Mouse (Mus musculus): ENCODE data around the gene Bfsp1.

Gene Bfsp1

DNA sequence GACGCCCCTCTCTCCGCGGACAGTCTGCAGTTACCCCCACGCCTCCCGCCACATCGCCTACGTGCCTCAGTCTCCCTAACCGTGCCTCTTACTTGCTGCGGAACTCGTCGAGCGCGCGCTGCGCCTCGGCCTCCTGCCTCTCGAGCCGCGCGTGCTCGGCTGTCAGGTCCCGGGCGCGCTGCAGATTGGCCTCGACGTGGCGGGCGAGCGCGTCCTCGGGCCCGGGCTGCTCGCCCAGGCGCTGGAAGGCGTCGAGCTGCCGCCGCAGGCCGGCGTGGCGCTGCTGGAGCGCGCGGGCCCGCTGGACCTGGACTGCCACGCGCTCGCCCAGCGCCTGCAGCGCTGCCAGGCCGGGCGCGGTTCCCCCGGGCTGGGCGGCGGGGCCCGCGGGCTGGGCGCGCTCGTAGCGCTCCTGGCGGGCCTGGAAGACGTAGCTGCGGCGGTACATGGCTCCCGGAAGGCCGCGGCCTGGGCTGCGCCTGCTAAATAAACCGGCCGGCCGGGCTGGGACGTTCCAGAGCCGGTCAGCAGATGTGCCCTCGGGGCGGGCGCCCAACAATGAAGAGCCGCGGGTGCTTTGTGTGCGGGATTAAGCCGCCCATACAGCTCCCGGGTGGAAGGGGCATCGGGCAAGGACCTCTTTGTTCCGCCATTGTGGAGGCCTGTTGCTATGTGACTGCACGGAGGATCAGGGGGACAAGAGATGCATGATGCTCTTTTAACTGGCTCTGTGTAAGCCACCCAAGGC, at the start of gene Bfsp1:
Bfsp1 (minus strand) TSS at position 690 of the 748 bp plus-strand sequence.
- DNase-seq (ENCODE audit: low spot score), result peak; percentile 49

DNA sequence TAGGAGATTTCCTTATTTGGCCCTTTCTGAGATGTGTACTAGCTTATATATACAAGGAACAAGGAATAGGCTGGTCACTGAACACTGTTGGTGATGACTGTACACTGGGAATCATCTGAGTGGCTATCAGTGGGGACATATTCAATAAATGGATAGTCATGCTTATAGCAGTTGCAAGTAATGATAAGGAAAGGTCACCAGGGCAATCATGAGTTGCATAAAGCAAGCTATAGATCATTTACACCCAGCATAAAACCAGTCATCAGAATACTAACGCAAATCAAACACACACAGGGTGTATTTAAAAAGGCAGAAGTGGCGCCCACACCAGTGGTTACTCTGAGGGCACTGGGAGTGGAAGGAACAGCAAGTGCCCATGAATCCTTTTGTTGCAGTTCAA, 49.2 kb upstream of the Bfsp1 start:
- no peak for DNase-seq (ENCODE audit: low spot score)

DNA sequence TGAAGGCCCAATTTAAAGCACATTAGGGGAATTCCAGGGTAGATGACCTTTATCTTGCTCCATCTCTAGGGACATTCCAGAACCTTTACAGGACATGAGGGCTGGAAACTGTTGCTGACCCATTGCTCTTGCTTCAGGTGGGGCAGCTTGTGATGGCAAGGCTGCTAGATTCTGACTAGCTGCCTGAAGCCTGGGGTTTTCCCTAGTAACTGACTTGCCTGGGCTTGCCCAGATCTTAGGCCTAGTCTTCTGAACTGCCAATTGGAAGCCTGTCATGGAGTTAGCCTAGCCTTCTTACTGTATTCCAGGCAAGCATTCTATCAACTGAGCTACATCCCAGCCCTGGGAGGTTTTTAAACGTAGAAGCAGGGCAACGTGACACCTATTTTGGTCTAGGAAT, 46.3 kb upstream of the Bfsp1 start:
- no peak for DNase-seq (ENCODE audit: low spot score)

DNA sequence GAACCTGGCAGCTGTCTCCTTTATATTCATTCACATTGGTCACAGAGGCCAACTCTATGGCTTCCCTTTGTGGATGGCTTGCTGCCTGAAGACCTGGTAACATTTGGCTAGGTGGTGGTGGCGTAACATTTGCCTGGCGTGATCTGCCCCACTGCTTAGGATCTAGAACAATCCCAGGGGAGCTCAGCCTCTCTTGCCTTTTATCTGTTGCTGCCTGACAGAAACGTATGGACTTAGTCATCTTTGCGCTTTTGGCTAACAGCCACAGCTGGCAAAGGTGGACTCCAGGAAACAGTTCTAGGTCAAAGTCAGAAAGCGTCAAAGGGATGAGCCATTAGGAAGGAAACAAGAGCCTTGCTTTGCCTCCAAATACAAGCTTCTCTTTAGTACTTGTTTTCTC, 41.9 kb upstream of the Bfsp1 start:
- no peak for DNase-seq (ENCODE audit: low spot score)

DNA sequence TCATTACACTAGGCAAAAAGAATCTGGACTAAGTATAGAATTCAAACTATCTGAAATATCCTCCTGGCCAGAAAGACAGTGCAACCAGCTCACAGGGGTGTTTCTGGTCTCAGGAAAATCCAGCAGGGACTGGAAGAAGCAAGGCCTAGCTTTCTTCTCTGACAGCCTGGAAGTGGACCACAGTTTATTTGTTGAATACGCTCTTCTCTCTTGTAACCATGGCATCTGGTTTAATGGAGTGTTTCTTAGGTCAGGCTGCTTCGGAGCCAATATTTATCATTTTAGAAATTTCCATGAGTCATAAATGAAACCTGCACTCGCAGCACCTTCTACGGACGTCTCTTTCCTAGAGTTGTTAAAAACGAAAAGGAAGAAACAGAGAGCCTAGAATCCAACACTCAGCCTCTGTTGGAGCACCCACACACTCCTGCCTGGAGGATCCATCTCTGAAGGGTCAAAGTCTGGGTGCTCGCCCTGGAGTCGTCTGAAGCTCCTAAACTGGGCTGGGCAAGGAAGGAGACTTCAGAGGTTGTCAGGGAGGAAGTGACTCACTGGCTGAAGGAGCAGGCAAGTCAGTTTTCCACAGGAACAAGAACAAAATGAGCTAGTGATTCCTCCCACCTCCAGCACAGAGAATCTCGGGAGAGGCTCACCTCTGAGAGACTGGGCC, 40.5 kb upstream of the Bfsp1 start:
- no peak for DNase-seq (ENCODE audit: low spot score)

DNA sequence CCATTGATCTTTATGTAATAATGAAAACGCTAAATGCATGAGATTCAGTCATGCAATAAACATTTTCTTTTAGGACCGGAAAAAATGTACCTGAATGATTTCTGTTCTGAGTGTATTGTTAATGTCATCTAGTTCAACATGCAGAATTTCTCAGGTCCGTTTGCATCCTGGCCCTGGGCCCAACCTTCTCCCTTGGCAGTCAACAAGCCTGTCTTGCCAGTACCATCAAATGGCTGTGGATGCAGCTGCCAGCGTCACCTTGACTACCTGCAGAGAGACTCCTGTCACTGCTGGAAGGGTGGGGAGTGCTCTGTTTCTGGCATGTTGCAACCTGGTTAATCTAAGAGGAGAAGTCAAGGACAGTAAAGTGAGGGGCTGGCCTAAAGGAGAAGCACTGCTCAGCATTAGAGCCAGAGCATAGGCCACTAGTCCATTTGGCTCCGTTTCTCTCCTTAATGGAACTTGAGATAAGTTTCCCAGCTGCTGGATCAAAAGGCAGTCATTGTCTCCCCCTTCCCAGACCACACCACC, 37.9 kb upstream of the Bfsp1 start:
- DNase-seq (ENCODE audit: low spot score), result no peak

DNA sequence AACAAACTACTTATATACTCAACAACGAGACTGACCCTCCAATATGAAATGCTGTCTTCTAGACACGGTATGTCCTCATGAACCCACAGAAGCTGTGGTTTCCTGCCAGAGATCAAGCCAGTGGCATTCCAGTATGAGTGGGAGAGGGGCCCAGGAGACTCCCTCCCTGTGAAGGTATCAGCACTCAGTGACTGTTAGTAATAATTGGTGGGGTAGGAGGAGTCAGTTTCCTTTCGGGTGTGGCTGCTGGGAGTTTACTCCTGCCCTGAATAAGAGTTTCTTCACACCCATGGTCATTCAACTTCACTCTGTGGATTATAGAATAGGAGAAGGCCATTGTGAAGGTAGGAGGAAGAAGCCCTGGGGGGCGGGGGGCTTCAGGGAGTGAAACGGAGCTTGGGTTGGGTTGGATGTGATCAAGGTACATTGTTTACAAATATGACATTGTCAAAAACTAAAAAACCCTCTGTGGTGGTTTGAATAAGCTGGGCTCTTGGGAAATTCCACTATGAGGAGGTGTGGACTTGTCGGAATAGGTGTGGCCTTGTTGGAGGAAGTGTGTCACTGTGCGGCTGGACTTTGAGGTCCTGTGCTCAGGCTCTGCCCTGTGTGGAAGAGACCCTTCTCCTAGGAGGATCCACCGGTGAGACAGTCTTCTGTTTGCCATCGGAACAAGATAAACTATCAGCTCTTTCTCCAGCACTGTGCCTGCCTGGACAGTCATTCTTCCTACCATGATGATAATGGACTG, 36.7 kb upstream of the Bfsp1 start:
- no peak for DNase-seq (ENCODE audit: low spot score)

DNA sequence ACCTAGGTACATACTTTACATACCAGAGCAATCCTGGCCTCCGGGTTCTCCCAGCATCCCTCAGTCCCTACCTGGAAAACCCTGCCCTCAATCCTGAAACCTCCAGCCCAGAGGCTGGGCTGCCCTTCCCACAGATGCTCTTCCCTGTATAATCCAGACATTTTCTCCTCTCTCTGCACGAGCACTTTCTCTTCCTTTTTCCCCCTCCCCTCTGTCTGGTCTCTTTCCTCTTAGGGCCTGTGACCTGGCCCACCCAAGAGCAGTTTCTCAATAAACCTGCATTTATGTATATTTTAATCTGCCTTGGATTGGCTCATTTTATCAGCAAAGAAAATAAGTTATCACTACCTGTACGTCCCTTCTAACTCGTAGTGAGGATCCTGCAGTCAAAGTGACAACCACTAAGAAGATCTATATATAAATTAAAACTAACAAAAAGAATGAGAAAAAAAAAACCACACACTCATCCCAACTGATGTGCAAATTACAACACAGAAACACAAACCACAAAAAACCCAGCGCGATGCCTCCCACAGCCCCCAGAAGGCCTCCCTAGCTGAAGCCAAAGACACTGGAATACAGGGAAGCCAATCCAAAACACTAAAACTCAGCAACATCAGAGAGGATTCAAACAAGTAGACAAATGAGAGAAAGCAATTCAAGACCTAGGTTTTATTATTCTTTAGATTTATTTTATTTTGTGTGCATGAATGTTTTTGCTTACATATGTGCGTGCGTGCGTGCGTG, 28.5 kb upstream of the Bfsp1 start:
- DNase-seq (ENCODE audit: low spot score), result no peak

DNA sequence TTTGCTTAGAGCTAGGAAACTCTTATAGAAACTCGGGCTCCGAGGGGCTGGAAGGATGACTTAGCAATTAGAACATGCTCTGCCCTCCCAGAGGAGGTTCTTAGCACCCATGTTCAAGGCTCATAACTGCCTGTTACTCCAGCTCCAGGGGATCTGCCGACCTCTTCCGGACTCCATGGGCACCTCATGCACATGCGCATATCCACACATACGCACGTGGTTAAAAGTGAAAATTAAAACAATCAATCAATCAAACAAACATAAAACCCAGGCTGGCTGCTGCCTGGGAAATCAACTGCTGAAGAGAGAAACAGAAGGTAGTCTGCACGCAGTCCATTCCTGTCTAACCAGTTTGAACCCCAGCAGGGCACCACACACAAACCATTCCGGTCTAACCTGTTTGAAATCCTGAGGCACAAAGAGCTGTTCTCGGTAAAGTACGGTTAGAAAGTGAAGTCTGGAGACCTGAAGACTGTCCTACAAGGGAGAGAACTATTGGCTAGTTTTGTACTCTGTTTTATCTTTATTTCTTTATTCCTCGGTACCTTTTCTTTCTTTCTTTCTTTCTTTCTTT, 27.0 kb upstream of the Bfsp1 start:
- no peak for DNase-seq (ENCODE audit: low spot score)

DNA sequence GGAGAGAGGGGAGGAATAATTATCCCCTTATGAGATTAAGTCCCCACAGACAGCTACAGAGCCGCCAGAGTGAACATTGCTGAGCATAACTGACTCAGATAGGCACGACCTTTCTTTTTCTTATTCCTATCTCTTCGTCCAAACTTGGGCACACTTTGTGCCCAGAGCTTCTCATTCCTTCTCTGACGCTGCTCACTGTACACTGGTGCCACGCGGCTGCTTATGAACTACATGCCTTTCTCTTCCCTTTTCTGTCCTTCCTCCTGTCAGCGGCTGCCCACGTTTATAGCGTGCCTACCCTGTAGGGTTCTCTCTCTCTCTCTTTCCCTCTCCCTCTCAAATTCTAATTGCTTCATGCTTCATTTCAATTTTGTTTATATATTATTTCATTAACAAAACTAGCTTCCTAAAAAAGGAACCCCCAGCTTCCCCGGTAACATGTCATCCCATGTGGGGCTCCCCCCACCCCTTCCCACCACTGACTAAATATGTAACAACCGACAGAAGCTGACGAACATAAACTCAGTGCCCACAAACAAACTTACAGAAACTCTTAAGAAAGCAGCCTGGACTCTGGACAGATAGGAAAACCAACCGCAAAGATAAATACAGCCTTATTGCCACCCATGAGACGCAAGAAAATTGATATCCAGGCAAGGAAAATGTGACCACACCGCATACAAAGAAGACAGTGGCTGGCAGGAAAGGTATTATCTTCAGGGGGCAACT, 26.3 kb upstream of the Bfsp1 start:
- no peak for DNase-seq (ENCODE audit: low spot score)

DNA sequence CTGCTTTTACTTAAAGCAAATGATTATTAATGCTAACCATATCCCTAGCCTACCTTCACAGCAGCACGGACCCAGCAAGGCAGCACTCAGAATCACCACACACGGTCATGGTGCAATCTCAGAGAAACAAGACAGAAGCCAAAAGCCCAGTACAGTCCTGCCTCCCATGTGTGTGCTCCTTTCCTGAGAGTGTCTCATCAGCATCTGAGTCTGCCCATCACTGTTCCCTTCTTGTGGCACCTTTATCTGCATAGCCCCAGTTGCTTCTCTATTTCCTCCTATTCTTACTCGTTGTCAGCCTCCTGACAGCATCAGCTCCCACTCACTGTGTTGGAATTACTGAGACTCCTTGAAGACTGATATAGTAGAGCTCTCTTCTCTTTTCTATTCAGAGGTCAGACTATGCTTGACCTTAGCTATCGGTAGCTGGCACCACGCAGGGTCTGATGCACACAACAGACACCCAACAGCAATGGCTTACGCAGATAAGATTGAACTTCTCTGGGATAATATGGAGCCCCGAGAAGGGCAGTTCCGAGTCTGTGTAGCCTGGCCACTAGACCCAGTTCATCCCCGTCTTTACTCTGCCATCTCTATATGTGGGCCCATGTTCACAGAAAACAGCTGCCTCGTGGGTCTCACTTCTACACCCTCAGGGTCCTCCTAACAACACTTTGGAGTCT, 19.8 kb upstream of the Bfsp1 start:
- no peak for DNase-seq (ENCODE audit: low spot score)

DNA sequence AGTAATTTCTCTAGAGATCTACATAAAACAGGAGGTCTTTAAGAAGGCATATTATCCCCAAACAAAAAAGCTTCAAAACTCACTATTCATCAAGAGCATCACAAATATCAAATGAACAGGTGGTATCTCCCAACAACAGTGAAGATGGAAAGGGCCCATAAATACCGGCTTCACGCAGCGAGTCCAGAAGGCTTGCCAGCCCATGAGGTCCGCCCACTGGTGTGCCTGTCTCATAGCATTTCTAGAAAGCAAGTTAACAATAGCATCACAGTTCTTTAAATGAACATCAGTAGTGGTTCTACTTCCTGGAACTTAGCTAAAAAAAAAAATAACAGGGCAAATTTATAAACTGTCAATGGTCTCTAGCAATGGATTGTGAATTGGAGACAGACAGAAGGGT, 19.0 kb upstream of the Bfsp1 start:
- DNase-seq (ENCODE audit: low spot score), result no peak

DNA sequence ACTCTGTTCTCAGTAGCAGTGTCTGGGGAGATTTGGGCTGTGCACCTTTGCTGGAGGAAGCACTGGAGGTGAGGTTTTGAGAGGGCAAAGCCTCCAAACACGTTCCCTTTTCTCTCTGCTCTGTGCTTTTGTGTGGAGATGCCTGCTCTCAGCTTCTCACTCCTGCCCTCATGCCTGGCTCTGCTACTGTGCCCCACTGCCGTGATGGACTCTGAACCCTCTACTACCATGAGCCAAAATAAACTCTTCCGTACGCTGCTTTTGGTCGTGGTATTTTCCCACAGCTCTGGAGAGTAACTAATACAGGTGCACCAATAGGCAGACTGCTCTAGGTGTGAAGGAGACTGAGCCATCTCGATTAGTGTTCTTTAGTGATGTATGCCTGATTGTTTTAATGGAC, 16.3 kb upstream of the Bfsp1 start:
- no peak for DNase-seq (ENCODE audit: low spot score)

DNA sequence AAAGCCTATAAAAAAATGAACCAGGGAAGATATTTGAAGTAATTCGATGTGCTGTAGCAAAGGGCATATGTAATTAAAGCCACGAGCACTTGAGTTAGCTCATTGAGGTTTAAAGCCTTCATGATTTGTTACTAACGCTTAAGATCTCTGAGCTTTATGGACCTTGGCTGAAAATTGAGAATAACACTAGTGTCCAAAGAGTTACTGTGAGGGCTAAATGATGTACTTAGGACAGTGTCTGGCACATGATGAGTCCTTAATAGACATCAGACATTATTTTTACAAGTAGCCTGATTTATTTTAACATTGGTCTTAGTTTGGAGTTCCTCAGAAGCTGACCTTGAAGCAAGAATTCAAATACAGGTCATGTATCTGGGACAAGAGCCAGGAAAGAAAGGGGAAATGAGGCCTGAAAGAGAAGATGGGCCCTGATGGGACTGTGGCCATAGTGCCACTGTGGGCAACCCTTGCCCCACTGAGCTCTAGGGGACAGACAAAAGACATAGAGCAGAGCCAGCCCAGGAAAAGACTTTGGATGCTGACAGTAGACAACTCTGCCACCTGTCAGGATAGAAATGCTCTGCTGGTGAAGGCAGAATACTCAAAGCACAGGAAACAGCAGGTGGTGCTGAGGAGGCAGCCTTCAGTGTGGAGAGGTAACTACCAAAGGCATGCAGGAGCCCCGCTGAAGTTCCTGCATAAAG, 14.1 kb upstream of the Bfsp1 start:
- DNase-seq (ENCODE audit: low spot score), result no peak

DNA sequence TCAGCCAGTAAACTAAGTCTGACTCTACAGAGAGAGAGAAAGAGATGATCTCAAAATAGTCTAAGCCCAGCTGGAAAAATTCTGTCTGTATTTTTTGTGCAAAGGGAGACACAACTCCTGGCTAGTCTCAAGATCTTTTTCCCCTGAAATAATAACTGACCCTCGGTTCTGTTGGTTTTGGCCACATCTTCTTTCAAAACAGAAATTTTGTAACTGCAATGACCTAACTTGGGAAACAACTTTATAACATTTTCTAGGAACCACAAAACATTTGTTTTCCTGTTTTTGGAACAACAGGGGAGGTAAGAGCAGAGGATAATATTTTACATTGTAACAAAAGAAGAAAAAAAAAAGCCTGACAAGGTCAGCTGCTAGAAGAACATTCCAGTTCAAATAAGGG, 13.1 kb upstream of the Bfsp1 start:
- DNase-seq (ENCODE audit: low spot score), result no peak

DNA sequence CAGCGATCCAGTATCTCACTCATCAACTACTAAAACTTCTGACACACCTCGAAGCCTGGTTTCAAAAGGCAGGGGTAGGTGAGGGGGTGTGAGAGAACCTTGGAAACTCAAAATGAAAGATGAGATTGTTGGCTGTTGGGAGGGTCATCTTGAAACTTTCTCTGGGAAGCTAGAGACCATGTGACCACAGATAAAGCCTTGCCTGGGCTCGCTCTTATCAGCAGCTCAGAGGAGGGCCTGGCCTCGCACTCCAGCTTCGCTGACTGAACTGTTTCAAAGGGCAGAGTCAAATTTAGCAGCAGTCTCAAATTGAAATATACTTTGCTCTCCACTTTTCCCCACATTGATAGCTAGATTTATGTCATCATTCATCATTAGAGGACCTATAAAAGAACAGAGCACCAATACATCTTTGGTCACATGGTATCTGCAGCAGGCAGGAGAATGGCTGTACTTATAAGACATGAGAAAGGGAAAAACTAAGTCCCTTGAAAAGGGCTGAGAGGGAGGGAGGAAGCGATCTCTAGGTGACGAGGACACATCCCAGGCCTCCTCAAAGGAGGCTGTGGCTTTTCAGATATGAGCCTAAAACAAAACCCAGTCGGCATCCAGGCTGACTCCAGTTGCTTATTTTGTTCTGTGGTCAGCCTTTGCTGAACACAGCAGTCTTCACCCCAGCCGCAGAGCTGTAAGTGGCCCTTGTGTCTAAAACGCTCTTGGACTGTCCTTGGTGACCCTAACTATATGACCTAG, 8.1 kb upstream of the Bfsp1 start:
- no peak for DNase-seq (ENCODE audit: low spot score)

DNA sequence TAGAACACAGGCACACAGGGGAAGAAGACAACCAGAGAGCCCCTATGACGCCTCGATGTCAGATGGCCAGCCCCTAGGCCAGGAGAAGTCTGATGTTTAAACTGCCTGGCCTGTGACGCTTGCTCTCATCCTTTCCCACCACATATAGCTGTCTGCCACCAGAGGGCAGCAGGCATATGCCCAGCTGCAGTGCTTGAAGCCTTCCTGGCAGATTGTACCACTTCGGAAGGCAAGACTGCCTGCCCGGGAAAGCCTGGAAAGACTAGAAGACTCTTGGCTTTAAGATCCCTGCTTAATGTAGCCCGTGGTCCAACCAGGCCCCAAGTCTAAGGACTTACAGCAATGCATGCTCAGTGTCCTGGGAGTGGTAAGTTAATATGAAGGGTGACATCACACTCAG, 4.4 kb upstream of the Bfsp1 start:
- DNase-seq (ENCODE audit: low spot score), result peak; percentile 58

DNA sequence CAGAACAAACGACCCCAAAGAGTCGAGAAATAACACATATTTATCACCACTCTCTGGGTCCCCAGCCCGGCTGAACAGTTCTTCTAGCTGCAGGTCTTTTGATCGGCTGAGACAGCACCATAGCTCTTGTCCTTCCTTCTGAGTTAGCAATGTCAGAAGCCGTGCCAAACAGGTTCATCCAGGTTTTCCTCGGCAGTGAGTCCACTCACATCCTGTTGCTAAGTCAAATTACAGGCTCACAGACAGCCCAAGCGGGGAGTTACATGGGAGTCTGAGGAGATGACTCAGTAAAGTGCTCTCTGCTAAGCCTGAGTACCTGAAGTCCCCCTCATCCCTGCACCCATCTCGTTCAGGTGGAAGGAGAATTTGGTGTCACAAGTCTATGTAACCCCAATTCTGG, 1.6 kb upstream of the Bfsp1 start:
- no peak for DNase-seq (ENCODE audit: low spot score)

DNA sequence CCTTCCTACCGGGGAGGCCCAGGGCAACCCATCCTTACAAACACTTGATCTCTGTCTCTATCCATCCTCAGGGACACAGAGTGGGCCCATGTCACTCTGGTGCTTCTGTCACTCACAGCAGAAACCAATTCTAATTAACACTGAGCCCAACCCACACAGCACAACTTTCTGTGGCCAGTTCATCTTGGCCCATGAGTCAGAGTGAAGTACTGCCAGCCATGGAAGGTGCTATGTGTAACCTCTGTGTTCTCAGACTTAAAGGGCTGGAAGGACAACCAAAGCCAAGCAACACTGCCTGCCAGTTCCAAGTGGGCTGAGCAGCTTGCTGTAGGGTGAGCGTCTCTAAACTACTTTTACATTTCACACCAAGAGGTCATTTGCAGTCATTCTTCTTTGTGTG, 3.8 kb downstream of the Bfsp1 start:
- DNase-seq (ENCODE audit: low spot score), result no peak
